Mouse (Mus musculus) MEL (cell line): Measurements from ENCODE around the gene Sipa1l1. TPM values are rescaled to one million over a fixed set of nuclear protein-coding genes. Genes with fewer than 3 reads are reported as not detected.

Experiments used
- DNase-seq: peaks from one replicate; pipeline ENCODE4 v3.0.0; 2011; ENCODE audit warnings: low read depth, low spot score
- H3K27ac ChIP-seq: 2 replicates; pipeline ENCODE4 v1.5.1; 2012; ENCODE audit warnings: low read depth, mild to moderate bottlenecking, control low read depth, low read length, moderate library complexity; ENCODE audit not compliant: control insufficient read depth
- H3K27me3 ChIP-seq, 2 experiments: fragments of 150-350 bp in 1 of 2; sonication (generic) in 1 of 2; 2 replicates each; pipeline ENCODE4 v1.6.1; 2012; ENCODE audit warnings: low read length in 2 of 2, mild to moderate bottlenecking in 2 of 2, improper control_type of control experiment in 1 of 2, moderate library complexity in 1 of 2; ENCODE audit not compliant: insufficient read depth in 2 of 2, control insufficient read depth in 1 of 2
- H3K36me3 ChIP-seq, 2 experiments: 2 replicates each; pipeline ENCODE4 v1.6.1; 2012 to 2014; ENCODE audit warnings: low read length in 2 of 2, improper control_type of control experiment in 1 of 2, inconsistent platforms in 1 of 2, mild to moderate bottlenecking in 1 of 2; ENCODE audit not compliant: insufficient read depth in 2 of 2, control insufficient read depth in 1 of 2
- H3K4me1 ChIP-seq, 2 experiments: fragments of 150-350 bp in 1 of 2; sonication (generic) in 1 of 2; 2 replicates each; pipeline ENCODE4 v1.6.1; 2012; ENCODE audit warnings: low read length in 2 of 2, improper control_type of control experiment in 1 of 2, mild to moderate bottlenecking in 1 of 2; ENCODE audit not compliant: insufficient read depth in 2 of 2, control insufficient read depth in 1 of 2
- H3K4me3 ChIP-seq, 2 experiments: fragments of 150-350 bp in 1 of 2; sonication (generic) in 1 of 2; 2 replicates each; pipeline ENCODE4 v1.5.1; 2012; ENCODE audit warnings: low read depth in 2 of 2, low read length in 2 of 2, mild to moderate bottlenecking in 2 of 2, moderate library complexity in 2 of 2, control low read depth in 1 of 2, improper control_type of control experiment in 1 of 2; ENCODE audit not compliant: control insufficient read depth in 1 of 2, insufficient read depth in 1 of 2
- H3K79me2 ChIP-seq: 2 replicates; pipeline ENCODE4 v1.6.1; 2012; ENCODE audit warnings: mild to moderate bottlenecking, low read length, moderate library complexity; ENCODE audit not compliant: control insufficient read depth, poor library complexity, insufficient read depth
- H3K9ac ChIP-seq: 2 replicates; pipeline ENCODE4 v1.6.1; 2012; ENCODE audit warnings: low read depth, mild to moderate bottlenecking, control low read depth, low read length, moderate library complexity; ENCODE audit not compliant: control insufficient read depth, poor library complexity, severe bottlenecking
- H3K9me3 ChIP-seq: fragments of 150-350 bp; sonication (generic); replicated peaks from 2 replicates; pipeline ENCODE4 v1.6.1; 2012; ENCODE audit warnings: mild to moderate bottlenecking, low read length, improper control_type of control experiment, moderate library complexity; ENCODE audit not compliant: insufficient read depth
- BHLHE40 ChIP-seq: IDR thresholded peaks from 2 replicates; pipeline ENCODE4 v1.6.1; 2012; ENCODE audit warnings: low read depth, mild to moderate bottlenecking, inconsistent platforms, low read length, improper control_type of control experiment, borderline replicate concordance
- CTCF ChIP-seq, 3 experiments: IDR thresholded peaks in 2 of 3; conservative IDR thresholded peaks in 1 of 3; 2 replicates each; pipeline ENCODE4 v1.5.1; 2011 to 2012; ENCODE audit warnings: low read length in 3 of 3, low read depth in 2 of 3, mild to moderate bottlenecking in 2 of 3, improper control_type of control experiment in 1 of 3, inconsistent platforms in 1 of 3, mixed read lengths in 1 of 3, moderate library complexity in 1 of 3; ENCODE audit not compliant: control insufficient read depth in 1 of 3, insufficient read depth in 1 of 3, poor library complexity in 1 of 3, severe bottlenecking in 1 of 3
- ELF1 ChIP-seq: IDR thresholded peaks from 2 replicates; pipeline ENCODE4 v1.6.1; 2014; ENCODE audit warnings: low read depth, mild to moderate bottlenecking, inconsistent platforms, low read length, improper control_type of control experiment, moderate library complexity
- ETS1 ChIP-seq: IDR thresholded peaks from 2 replicates; pipeline ENCODE4 v1.6.1; 2012; ENCODE audit warnings: low read depth, mild to moderate bottlenecking, inconsistent platforms, low read length, improper control_type of control experiment, moderate library complexity
- GABPA ChIP-seq: IDR thresholded peaks from 2 replicates; pipeline ENCODE4 v1.6.1; 2012; ENCODE audit warnings: low read depth, mild to moderate bottlenecking, inconsistent platforms, low read length, improper control_type of control experiment, moderate library complexity
- GATA1 ChIP-seq: IDR thresholded peaks from 2 replicates; pipeline ENCODE4 v1.6.1; 2011; ENCODE audit warnings: low read depth, low read length, improper control_type of control experiment
- JUND ChIP-seq: IDR thresholded peaks from 2 replicates; pipeline ENCODE4 v1.6.1; 2011; ENCODE audit warnings: low read depth, mild to moderate bottlenecking, improper control_type of control experiment, low read length
- KAT2A ChIP-seq: conservative IDR thresholded peaks from 2 replicates; pipeline ENCODE4 v1.6.1; 2012; ENCODE audit warnings: low read depth, low read length, improper control_type of control experiment, inconsistent platforms
- MAZ ChIP-seq: IDR thresholded peaks from 2 replicates; pipeline ENCODE4 v1.6.1; 2012; ENCODE audit warnings: low read depth, mild to moderate bottlenecking, inconsistent platforms, low read length, improper control_type of control experiment
- MEF2A ChIP-seq: IDR thresholded peaks from 2 replicates; pipeline ENCODE4 v1.6.1; 2014; ENCODE audit warnings: low read depth, mild to moderate bottlenecking, inconsistent platforms, low read length, improper control_type of control experiment; ENCODE audit not compliant: poor library complexity, insufficient replicate concordance, severe bottlenecking; ENCODE audit errors: extremely low read depth
- MXI1 ChIP-seq: IDR thresholded peaks from 2 replicates; pipeline ENCODE4 v1.6.1; 2011; ENCODE audit warnings: mild to moderate bottlenecking, low read depth, low read length, improper control_type of control experiment
- MYB ChIP-seq: IDR thresholded peaks from 2 replicates; pipeline ENCODE4 v1.6.1; 2011; ENCODE audit warnings: mild to moderate bottlenecking, low read depth, low read length, improper control_type of control experiment
- NELFE ChIP-seq: IDR thresholded peaks from 2 replicates; pipeline ENCODE4 v1.6.1; 2011; ENCODE audit warnings: low read depth, low read length, improper control_type of control experiment
- NRF1 ChIP-seq: IDR thresholded peaks from 2 replicates; pipeline ENCODE4 v1.6.1; 2014; ENCODE audit warnings: low read depth, mild to moderate bottlenecking, inconsistent platforms, low read length, improper control_type of control experiment, moderate library complexity; ENCODE audit not compliant: poor library complexity, insufficient read depth, severe bottlenecking
- POLR2AphosphoS5 ChIP-seq: IDR thresholded peaks from 2 replicates; pipeline ENCODE4 v1.6.1; 2012; ENCODE audit warnings: low read depth, borderline replicate concordance, mild to moderate bottlenecking, inconsistent platforms, low read length, moderate library complexity, mixed read lengths
- SIN3A ChIP-seq: IDR thresholded peaks from 2 replicates; pipeline ENCODE4 v1.6.1; 2012; ENCODE audit warnings: low read length, improper control_type of control experiment, inconsistent platforms
- TAL1 ChIP-seq: IDR thresholded peaks from 2 replicates; pipeline ENCODE4 v1.6.1; 2012; ENCODE audit warnings: mild to moderate bottlenecking, inconsistent platforms, low read length, moderate library complexity, mixed read lengths
- TBP ChIP-seq: IDR thresholded peaks from 2 replicates; pipeline ENCODE4 v1.8.0; 2011; ENCODE audit warnings: low read depth, low read length, improper control_type of control experiment
- TCF12 ChIP-seq: IDR thresholded peaks from 2 replicates; pipeline ENCODE4 v1.6.1; 2014; ENCODE audit warnings: low read depth, mild to moderate bottlenecking, inconsistent platforms, low read length, improper control_type of control experiment, moderate library complexity
- USF1 ChIP-seq: IDR thresholded peaks from 2 replicates; pipeline ENCODE4 v1.6.1; 2014; ENCODE audit warnings: low read depth, mild to moderate bottlenecking, inconsistent platforms, low read length, improper control_type of control experiment, moderate library complexity
- USF2 ChIP-seq, 2 experiments: IDR thresholded peaks; 2 replicates each; pipeline ENCODE4 v1.6.1; 2011 to 2012; ENCODE audit warnings: improper control_type of control experiment in 2 of 2, low read length in 2 of 2, borderline replicate concordance in 1 of 2, inconsistent platforms in 1 of 2, low read depth in 1 of 2, mild to moderate bottlenecking in 1 of 2; ENCODE audit not compliant: insufficient read depth in 1 of 2
- ZC3H11A ChIP-seq: IDR thresholded peaks from 2 replicates; pipeline ENCODE4 v1.6.1; 2012; ENCODE audit warnings: low read depth, mild to moderate bottlenecking, inconsistent platforms, low read length, improper control_type of control experiment
- ZKSCAN1 ChIP-seq: IDR thresholded peaks from 2 replicates; pipeline ENCODE4 v1.6.1; 2012; ENCODE audit warnings: low read depth, mild to moderate bottlenecking, inconsistent platforms, low read length, improper control_type of control experiment, moderate library complexity
- ZMIZ1 ChIP-seq: IDR thresholded peaks from 2 replicates; pipeline ENCODE4 v1.6.1; 2012; ENCODE audit warnings: low read depth, mild to moderate bottlenecking, inconsistent platforms, low read length, improper control_type of control experiment, moderate library complexity
- ZNF384 ChIP-seq: IDR thresholded peaks from 2 replicates; pipeline ENCODE4 v1.6.1; 2012; ENCODE audit warnings: low read depth, mild to moderate bottlenecking, inconsistent platforms, low read length, improper control_type of control experiment
- polyA plus RNA-seq, 2 experiments: library from polyadenylated mRNA; stranded (reverse) in 1 of 2; unstranded in 1 of 2; fragments of >175 nt in 1 of 2; fragments of >200 nt in 1 of 2; gene quantifications; 2 replicates each; pipeline versions ENCODE4 v1.2.1 to v1.2.4; 2012; ENCODE audit warnings: low replicate concordance in 2 of 2, low read depth in 1 of 2; ENCODE audit not compliant: insufficient read length in 2 of 2, insufficient read depth in 1 of 2, missing spikeins in 1 of 2
- total RNA-seq: library from RNA; depleted of rRNA; stranded (reverse); fragments of 300-350 nt; gene quantifications from 2 replicates; pipeline ENCODE4 v1.2.3, GENCODE M21; 2012

The Sipa1l1 gene
- total and polyA plus RNA-seq, 3 experiments, result 18.1 to 42.7 (median 19.3) TPM

DNA sequence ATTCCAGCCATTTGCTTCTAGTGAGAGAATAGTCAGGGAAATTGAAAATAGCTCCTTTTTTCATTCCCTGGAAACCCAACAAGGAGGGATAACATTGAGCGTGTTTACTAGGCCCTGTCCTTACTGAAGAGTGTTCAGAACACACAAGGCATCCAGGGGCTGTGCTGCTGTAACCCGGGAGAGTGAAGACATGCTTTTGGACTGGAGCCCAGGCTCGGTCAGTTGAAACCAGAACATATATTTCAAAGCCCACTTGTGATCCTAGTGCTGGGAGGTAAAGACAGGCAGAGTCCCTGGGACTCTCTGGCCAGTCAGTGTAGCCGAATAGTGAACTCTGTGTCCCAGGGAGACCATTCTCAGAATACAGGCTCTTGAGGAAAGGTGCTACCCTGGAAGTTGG is 68.8 kb downstream of the Sipa1l1 start:
- Histone ChIP-seq H3K79me2 (no peaks in the 10 kb centered on the region), H3K27ac (no peak overlapping the region), H3K4me1 (peaks cover 6% of the 10 kb centered on the region in 2 experiments; a peak in 3 of 4 replicates), H3K9ac (no peak overlapping the region), H3K9me3 (no peaks in the 10 kb centered on the region), H3K4me3 (no peak overlapping the region), H3K36me3 (peaks cover 4 to 10% of the 10 kb centered on the region in 2 experiments), H3K27me3 (no peaks in the 10 kb centered on the region)
- DNase-seq, result no peak
- TF ChIP-seq BHLHE40, result no peak
- TF ChIP-seq MYB, result no peak
- no peak for TF ChIP-seq POLR2AphosphoS5
- no peak for TF ChIP-seq SIN3A

DNA sequence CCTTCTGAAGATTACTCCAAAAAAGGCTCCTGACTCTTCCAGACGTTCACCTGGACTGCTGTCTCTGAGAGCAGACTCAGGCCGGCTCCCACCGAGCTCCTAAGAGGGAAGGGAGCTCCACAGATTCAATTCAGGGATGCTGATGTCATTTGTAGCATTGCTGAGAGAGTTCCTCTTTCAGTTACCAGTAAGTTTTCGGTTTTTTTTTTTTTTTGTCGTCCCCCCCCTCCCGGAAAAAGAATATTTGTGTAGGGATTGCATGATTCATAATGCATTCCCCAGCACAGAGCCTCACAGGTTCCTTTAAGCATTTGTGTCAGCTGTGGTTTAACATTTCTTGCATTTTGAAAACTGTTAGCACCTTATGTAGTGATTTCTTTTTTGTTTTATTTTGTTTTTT is 71.6 kb downstream of the Sipa1l1 start:
- peaks cover 6 to 13% of the 10 kb centered on the region in 2 experiments for H3K4me1 ChIP-seq
- H3K27me3 ChIP-seq, result no peaks in the 10 kb centered on the region
- TF ChIP-seq NELFE (no peak), ZMIZ1 (no peak), KAT2A (no peak), GABPA (no peak)
- TF ChIP-seq, all 39 proteins: peak for 0
- DNase-seq, result no peak
- no peak overlapping the region for H3K27ac ChIP-seq
- H3K4me3 ChIP-seq, result no peak overlapping the region
- H3K9me3 ChIP-seq, result no peaks in the 10 kb centered on the region
- H3K9ac ChIP-seq, result no peak overlapping the region
- H3K36me3 ChIP-seq, result peaks cover 3 to 19% of the 10 kb centered on the region in 2 experiments
- no peaks in the 10 kb centered on the region for H3K79me2 ChIP-seq

GRCm38 (mm10) chr12:82245219-82245618 is 76.1 kb downstream of the Sipa1l1 start:
- Histone ChIP-seq H3K27me3 (no peaks in the 10 kb centered on the region), H3K27ac (peak overlapping the region; percentile 99), H3K9me3 (no peaks in the 10 kb centered on the region), H3K36me3 (peaks cover 0 to 41% of the 10 kb centered on the region in 2 experiments; a peak in 3 of 4 replicates), H3K79me2 (peaks cover 12% of the 10 kb centered on the region), H3K9ac (peak overlapping the region; percentile 76), H3K4me3 (peak overlapping the region; percentile 62 to 63), H3K4me1 (peaks cover 12 to 40% of the 10 kb centered on the region in 2 experiments)
- peak; percentile 91 for DNase-seq
- TF ChIP-seq NRF1 (no peak), CTCF (IDR thresholded peaks at IDR 0.05 in 2 of 3, conservative IDR thresholded peaks at IDR 0.05 in 1 of 3; ENCODE audit: control insufficient read depth in 1 of 3, insufficient read depth in 1 of 3, low read depth in 2 of 3, low read length in 3 of 3, poor library complexity in 1 of 3, severe bottlenecking in 1 of 3) (no peak), ZNF384 (no peak), ELF1 (no peak; the same call in 1 of the 2 replicates), TAL1 (peak; percentile 51), ZKSCAN1 (no peak), GATA1 (peak; percentile 73; the same call in 1 of the 2 replicates), USF1 (no peak), JUND (no peak), ZC3H11A (peak; percentile 13; the same call in 1 of the 2 replicates), MYB (no peak), TCF12 (peak; percentile 67), MAZ (0 out of 2 replicates have a peak, but pooled peaks have one; percentile 45), POLR2AphosphoS5 (no peak; the same call in 1 of the 2 replicates), MXI1 (peak; percentile 14; the same call in 1 of the 2 replicates), TBP (peak; percentile 86), ETS1 (peak; percentile 92), MEF2A (no peak), USF2 (IDR thresholded peaks at IDR 0.05; ENCODE audit: borderline replicate concordance in 1 of 2, insufficient read depth in 1 of 2, low read depth in 1 of 2, low read length in 2 of 2) (no peak)
